Mouse (Mus musculus): Measurements from ENCODE around the gene Fbxl16. TPM values are rescaled to one million over a fixed set of nuclear protein-coding genes. Genes with fewer than 3 reads are reported as not detected.
A peak's percentile ranks its signal among the peaks of the same experiment; 100 is the strongest.

Fbxl16 gene
- polyA plus RNA-seq, 1 experiment = 1.4 TPM

GRCm38 (mm10) chr17:25827011-25827410 lies 18.1 kb downstream of the Fbxl16 start:
- 96% methylated on average over 13 of the region's 13 CpGs for WGBS
- no peak for DNase-seq (ENCODE audit: low read depth in 1 of 2, low spot score in 2 of 2)
- Histone ChIP-seq H3K27ac (ENCODE audit: insufficient read depth, low read length) (no peak overlapping the region), H3K36me3 (ENCODE audit: control insufficient read depth, insufficient read depth, low read length) (peaks cover 16% of the 10 kb centered on the region), H3K4me3 (ENCODE audit: extremely low read depth, insufficient read depth, insufficient read length) (no peak overlapping the region), H3K27me3 (ENCODE audit: control insufficient read depth, insufficient read depth, low read length) (no peaks in the 10 kb centered on the region), H3K4me1 (ENCODE audit: control insufficient read depth, insufficient read depth, insufficient read length) (peaks cover 28% of the 10 kb centered on the region)
- TF ChIP-seq POLR2A (IDR thresholded peaks at IDR 0.05; ENCODE audit: low read depth, low read length) = no peak
- TF ChIP-seq CTCF (IDR thresholded peaks at IDR 0.05; ENCODE audit: extremely low read depth, insufficient read depth, insufficient read length, insufficient replicate concordance) = no peak

GRCm38 (mm10) chr17:25827546-25828222 lies 18.8 kb downstream of the Fbxl16 start:
- WGBS = 94% methylated on average over 22 of the region's 22 CpGs
- Histone ChIP-seq H3K36me3 (ENCODE audit: control insufficient read depth, insufficient read depth, low read length) (peaks cover 16% of the 10 kb centered on the region), H3K4me1 (ENCODE audit: control insufficient read depth, insufficient read depth, insufficient read length) (peaks cover 29% of the 10 kb centered on the region), H3K4me3 (ENCODE audit: extremely low read depth, insufficient read depth, insufficient read length) (no peak overlapping the region), H3K27me3 (ENCODE audit: control insufficient read depth, insufficient read depth, low read length) (no peaks in the 10 kb centered on the region), H3K27ac (ENCODE audit: insufficient read depth, low read length) (no peak overlapping the region)
- DNase-seq (ENCODE audit: low read depth in 1 of 2, low spot score in 2 of 2) = no peak
- no peak for TF ChIP-seq CTCF (IDR thresholded peaks at IDR 0.05; ENCODE audit: extremely low read depth, insufficient read depth, insufficient read length, insufficient replicate concordance)
- TF ChIP-seq POLR2A (IDR thresholded peaks at IDR 0.05; ENCODE audit: low read depth, low read length) = no peak

GRCm38 (mm10) chr17:25828223-25828594 lies 19.3 kb downstream of the Fbxl16 start:
- H3K36me3 ChIP-seq (ENCODE audit: control insufficient read depth, insufficient read depth, low read length) = peaks cover 16% of the 10 kb centered on the region
- 87% methylated on average over 8 of the region's 8 CpGs for WGBS
- peak overlapping the region; percentile 66; the same call in 1 of the 2 replicates for H3K4me3 ChIP-seq (ENCODE audit: extremely low read depth, insufficient read depth, insufficient read length)
- peak overlapping the region; percentile 7; the same call in 1 of the 2 replicates for H3K27ac ChIP-seq (ENCODE audit: insufficient read depth, low read length)
- DNase-seq (ENCODE audit: low read depth in 1 of 2, low spot score in 2 of 2) = no peak
- no peaks in the 10 kb centered on the region for H3K27me3 ChIP-seq (ENCODE audit: control insufficient read depth, insufficient read depth, low read length)
- TF ChIP-seq CTCF (IDR thresholded peaks at IDR 0.05; ENCODE audit: extremely low read depth, insufficient read depth, insufficient read length, insufficient replicate concordance) (no peak), POLR2A (IDR thresholded peaks at IDR 0.05; ENCODE audit: low read depth, low read length) (no peak)
- peaks cover 29% of the 10 kb centered on the region for H3K4me1 ChIP-seq (ENCODE audit: control insufficient read depth, insufficient read depth, insufficient read length)

DNA sequence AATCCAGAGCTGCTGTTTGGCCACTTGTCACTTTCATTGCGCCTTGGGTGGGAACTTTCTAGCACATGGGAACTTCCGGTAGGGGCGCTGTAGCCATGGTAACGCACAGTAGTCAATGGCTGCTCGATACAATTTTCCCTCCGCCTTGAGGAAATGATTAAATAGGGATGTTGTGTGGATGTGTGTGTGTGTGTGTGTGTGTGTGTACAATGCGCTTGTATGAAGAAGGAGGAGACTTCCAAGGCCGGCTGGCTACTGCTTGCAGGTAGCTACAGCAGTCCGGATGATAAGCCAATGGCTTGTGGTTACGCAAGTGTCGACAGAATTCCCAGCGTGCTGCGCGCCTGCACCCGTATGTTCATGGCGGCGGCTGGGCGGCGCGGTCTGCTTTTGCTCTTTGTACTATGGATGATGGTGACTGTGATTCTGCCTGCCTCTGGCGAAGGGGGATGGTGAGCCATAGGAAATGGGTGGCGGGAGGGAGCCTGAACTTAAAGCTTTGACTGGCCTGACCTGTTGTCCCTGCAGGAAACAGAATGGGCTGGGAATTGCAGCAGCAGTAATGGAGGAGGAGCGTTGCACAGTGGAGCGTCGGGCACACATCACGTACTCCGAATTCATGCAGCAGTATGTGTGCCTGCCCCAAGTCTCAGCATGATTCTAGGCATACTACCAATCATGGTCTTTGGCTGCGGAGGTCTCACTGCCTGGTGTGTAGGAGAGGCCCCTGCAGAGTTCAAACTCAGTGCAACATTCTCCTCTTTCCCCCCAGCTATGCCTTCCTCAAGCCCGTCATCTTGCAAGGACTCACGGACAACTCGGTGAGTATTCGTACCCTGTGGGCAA lies 20.1 kb downstream of the Fbxl16 start, which contains the start of gene Jmjd8:
Gene Jmjd8, plus strand, starts transcription at position 156 of the 846 bp plus-strand sequence.
- 2% methylated on average over 32 of the region's 32 CpGs for WGBS
- Histone ChIP-seq H3K36me3 (ENCODE audit: control insufficient read depth, insufficient read depth, low read length) (peaks cover 16% of the 10 kb centered on the region), H3K27me3 (ENCODE audit: control insufficient read depth, insufficient read depth, low read length) (no peaks in the 10 kb centered on the region), H3K4me1 (ENCODE audit: control insufficient read depth, insufficient read depth, insufficient read length) (peaks cover 29% of the 10 kb centered on the region), H3K4me3 (ENCODE audit: extremely low read depth, insufficient read depth, insufficient read length) (peak within 1 kb of the TSS; percentile 66), H3K27ac (ENCODE audit: insufficient read depth, low read length) (peak within 1 kb of the TSS; percentile 64)
- DNase-seq (ENCODE audit: low read depth in 1 of 2, low spot score in 2 of 2) = peak; percentile 52 to 68
- TF ChIP-seq POLR2A (IDR thresholded peaks at IDR 0.05; ENCODE audit: low read depth, low read length) = peak; percentile 56; the same call in 1 of the 2 replicates
- TF ChIP-seq CTCF (IDR thresholded peaks at IDR 0.05; ENCODE audit: extremely low read depth, insufficient read depth, insufficient read length, insufficient replicate concordance) = peak; percentile 23; the same call in 1 of the 2 replicates

GRCm38 (mm10) chr17:25829558-25830017 lies 20.7 kb downstream of the Fbxl16 start:
- 52% methylated on average over 8 of the region's 8 CpGs for WGBS
- Histone ChIP-seq H3K4me3 (ENCODE audit: extremely low read depth, insufficient read depth, insufficient read length) (peak overlapping the region; percentile 66; the same call in 1 of the 2 replicates), H3K27me3 (ENCODE audit: control insufficient read depth, insufficient read depth, low read length) (no peaks in the 10 kb centered on the region), H3K27ac (ENCODE audit: insufficient read depth, low read length) (no peak overlapping the region), H3K36me3 (ENCODE audit: control insufficient read depth, insufficient read depth, low read length) (peaks cover 16% of the 10 kb centered on the region), H3K4me1 (ENCODE audit: control insufficient read depth, insufficient read depth, insufficient read length) (peaks cover 25% of the 10 kb centered on the region; the same call in 1 of the 2 replicates)
- TF ChIP-seq POLR2A (IDR thresholded peaks at IDR 0.05; ENCODE audit: low read depth, low read length) = no peak
- no peak for TF ChIP-seq CTCF (IDR thresholded peaks at IDR 0.05; ENCODE audit: extremely low read depth, insufficient read depth, insufficient read length, insufficient replicate concordance)
- no peak for DNase-seq (ENCODE audit: low read depth in 1 of 2, low spot score in 2 of 2)

- DNase-seq (ENCODE audit: low read depth in 1 of 2, low spot score in 2 of 2) = no peak
- 92% methylated on average over 4 of the region's 4 CpGs for WGBS
- Histone ChIP-seq H3K4me3 (ENCODE audit: extremely low read depth, insufficient read depth, insufficient read length) (no peak overlapping the region), H3K36me3 (ENCODE audit: control insufficient read depth, insufficient read depth, low read length) (peaks cover 16% of the 10 kb centered on the region), H3K27ac (ENCODE audit: insufficient read depth, low read length) (no peak overlapping the region), H3K27me3 (ENCODE audit: control insufficient read depth, insufficient read depth, low read length) (no peaks in the 10 kb centered on the region), H3K4me1 (ENCODE audit: control insufficient read depth, insufficient read depth, insufficient read length) (peaks cover 25% of the 10 kb centered on the region; the same call in 1 of the 2 replicates)
- TF ChIP-seq CTCF (IDR thresholded peaks at IDR 0.05; ENCODE audit: extremely low read depth, insufficient read depth, insufficient read length, insufficient replicate concordance) (no peak), POLR2A (IDR thresholded peaks at IDR 0.05; ENCODE audit: low read depth, low read length) (no peak)
Measured at GRCm38 (mm10) chr17:25830200-25830753, 21.4 kb downstream of the Fbxl16 start.
